Mouse (Mus musculus): Measurements from ENCODE around the gene Fam174b. TPM values are rescaled to one million over a fixed set of nuclear protein-coding genes. Genes with fewer than 3 reads are reported as not detected.

Fam174b gene
- polyA plus RNA-seq, 1 experiment: 3.5 TPM

GRCm38 (mm10) chr7:73811439-73811838 is 71.3 kb downstream of the Fam174b start:
- Histone ChIP-seq H3K27ac (ENCODE audit: insufficient read depth, low read length) (no peak overlapping the region), H3K4me3 (ENCODE audit: low read depth, low read length) (no peak overlapping the region), H3K36me3 (ENCODE audit: control insufficient read depth, insufficient read depth, low read length, poor library complexity, severe bottlenecking) (no peaks in the 10 kb centered on the region), H3K27me3 (ENCODE audit: control insufficient read depth, insufficient read depth, low read length, poor library complexity, severe bottlenecking) (no peaks in the 10 kb centered on the region), H3K9ac (ENCODE audit: low read depth, poor library complexity, severe bottlenecking) (no peak overlapping the region), H3K9me3 (replicated peaks; ENCODE audit: control insufficient read depth, insufficient read depth, low read length, poor library complexity, severe bottlenecking) (no peaks in the 10 kb centered on the region), H3K4me1 (ENCODE audit: control insufficient read depth, insufficient read depth, low read length) (peaks cover 2% of the 10 kb centered on the region)
- TF ChIP-seq EP300 (IDR thresholded peaks at IDR 0.05; ENCODE audit: insufficient read depth, low read depth, low read length): no peak
- no peak for TF ChIP-seq CTCF (IDR thresholded peaks at IDR 0.05; ENCODE audit: low read depth, low read length)
- TF ChIP-seq POLR2A (IDR thresholded peaks at IDR 0.05; ENCODE audit: insufficient read depth, low read length): no peak

- Histone ChIP-seq H3K4me1 (ENCODE audit: control insufficient read depth, insufficient read depth, low read length) (peaks cover 2% of the 10 kb centered on the region), H3K9ac (ENCODE audit: low read depth, poor library complexity, severe bottlenecking) (no peak overlapping the region), H3K36me3 (ENCODE audit: control insufficient read depth, insufficient read depth, low read length, poor library complexity, severe bottlenecking) (no peaks in the 10 kb centered on the region), H3K4me3 (ENCODE audit: low read depth, low read length) (no peak overlapping the region), H3K9me3 (replicated peaks; ENCODE audit: control insufficient read depth, insufficient read depth, low read length, poor library complexity, severe bottlenecking) (no peaks in the 10 kb centered on the region), H3K27ac (ENCODE audit: insufficient read depth, low read length) (no peak overlapping the region), H3K27me3 (ENCODE audit: control insufficient read depth, insufficient read depth, low read length, poor library complexity, severe bottlenecking) (no peaks in the 10 kb centered on the region)
- TF ChIP-seq EP300 (IDR thresholded peaks at IDR 0.05; ENCODE audit: insufficient read depth, low read depth, low read length) (0 out of 2 replicates have a peak, but pooled peaks have one; percentile 31), CTCF (IDR thresholded peaks at IDR 0.05; ENCODE audit: low read depth, low read length) (no peak), POLR2A (IDR thresholded peaks at IDR 0.05; ENCODE audit: insufficient read depth, low read length) (no peak)
Observed at GRCm38 (mm10) chr7:73812176-73812575, 72.1 kb downstream of the Fam174b start.

- no peak overlapping the region for H3K27ac ChIP-seq (ENCODE audit: insufficient read depth, low read length)
- H3K4me3 ChIP-seq (ENCODE audit: low read depth, low read length): no peak overlapping the region
- peaks cover 2% of the 10 kb centered on the region for H3K4me1 ChIP-seq (ENCODE audit: control insufficient read depth, insufficient read depth, low read length)
- no peak for TF ChIP-seq POLR2A (IDR thresholded peaks at IDR 0.05; ENCODE audit: insufficient read depth, low read length)
- H3K36me3 ChIP-seq (ENCODE audit: control insufficient read depth, insufficient read depth, low read length, poor library complexity, severe bottlenecking): no peaks in the 10 kb centered on the region
- H3K9me3 ChIP-seq (replicated peaks; ENCODE audit: control insufficient read depth, insufficient read depth, low read length, poor library complexity, severe bottlenecking): no peaks in the 10 kb centered on the region
- H3K27me3 ChIP-seq (ENCODE audit: control insufficient read depth, insufficient read depth, low read length, poor library complexity, severe bottlenecking): no peaks in the 10 kb centered on the region
- H3K9ac ChIP-seq (ENCODE audit: low read depth, poor library complexity, severe bottlenecking): no peak overlapping the region
Observed at GRCm38 (mm10) chr7:73813887-73814286, 73.8 kb downstream of the Fam174b start.

GRCm38 (mm10) chr7:73814454-73814853 is 74.4 kb downstream of the Fam174b start:
- H3K4me3 ChIP-seq (ENCODE audit: low read depth, low read length): no peak overlapping the region
- H3K36me3 ChIP-seq (ENCODE audit: control insufficient read depth, insufficient read depth, low read length, poor library complexity, severe bottlenecking): no peaks in the 10 kb centered on the region
- H3K27me3 ChIP-seq (ENCODE audit: control insufficient read depth, insufficient read depth, low read length, poor library complexity, severe bottlenecking): no peaks in the 10 kb centered on the region
- TF ChIP-seq EP300 (IDR thresholded peaks at IDR 0.05; ENCODE audit: insufficient read depth, low read depth, low read length) (no peak), POLR2A (IDR thresholded peaks at IDR 0.05; ENCODE audit: insufficient read depth, low read length) (no peak), CTCF (IDR thresholded peaks at IDR 0.05; ENCODE audit: low read depth, low read length) (no peak)
- H3K27ac ChIP-seq (ENCODE audit: insufficient read depth, low read length): no peak overlapping the region
- peaks cover 2% of the 10 kb centered on the region for H3K4me1 ChIP-seq (ENCODE audit: control insufficient read depth, insufficient read depth, low read length)
- H3K9me3 ChIP-seq (replicated peaks; ENCODE audit: control insufficient read depth, insufficient read depth, low read length, poor library complexity, severe bottlenecking): no peaks in the 10 kb centered on the region
- no peak overlapping the region for H3K9ac ChIP-seq (ENCODE audit: low read depth, poor library complexity, severe bottlenecking)

GRCm38 (mm10) chr7:73816255-73816996 is 76.3 kb downstream of the Fam174b start:
- Histone ChIP-seq H3K27me3 (ENCODE audit: control insufficient read depth, insufficient read depth, low read length, poor library complexity, severe bottlenecking) (no peaks in the 10 kb centered on the region), H3K36me3 (ENCODE audit: control insufficient read depth, insufficient read depth, low read length, poor library complexity, severe bottlenecking) (no peaks in the 10 kb centered on the region), H3K4me3 (ENCODE audit: low read depth, low read length) (no peak overlapping the region), H3K9ac (ENCODE audit: low read depth, poor library complexity, severe bottlenecking) (no peak overlapping the region), H3K27ac (ENCODE audit: insufficient read depth, low read length) (no peak overlapping the region), H3K9me3 (replicated peaks; ENCODE audit: control insufficient read depth, insufficient read depth, low read length, poor library complexity, severe bottlenecking) (no peaks in the 10 kb centered on the region), H3K4me1 (ENCODE audit: control insufficient read depth, insufficient read depth, low read length) (peaks cover 2% of the 10 kb centered on the region)
- no peak for TF ChIP-seq CTCF (IDR thresholded peaks at IDR 0.05; ENCODE audit: low read depth, low read length)
- no peak for TF ChIP-seq POLR2A (IDR thresholded peaks at IDR 0.05; ENCODE audit: insufficient read depth, low read length)
- no peak for TF ChIP-seq EP300 (IDR thresholded peaks at IDR 0.05; ENCODE audit: insufficient read depth, low read depth, low read length)

GRCm38 (mm10) chr7:73819366-73819765 is 79.3 kb downstream of the Fam174b start:
- no peaks in the 10 kb centered on the region for H3K36me3 ChIP-seq (ENCODE audit: control insufficient read depth, insufficient read depth, low read length, poor library complexity, severe bottlenecking)
- no peaks in the 10 kb centered on the region for H3K9me3 ChIP-seq (replicated peaks; ENCODE audit: control insufficient read depth, insufficient read depth, low read length, poor library complexity, severe bottlenecking)
- no peak overlapping the region for H3K27ac ChIP-seq (ENCODE audit: insufficient read depth, low read length)
- no peak for TF ChIP-seq EP300 (IDR thresholded peaks at IDR 0.05; ENCODE audit: insufficient read depth, low read depth, low read length)
- TF ChIP-seq POLR2A (IDR thresholded peaks at IDR 0.05; ENCODE audit: insufficient read depth, low read length): no peak
- no peak for TF ChIP-seq CTCF (IDR thresholded peaks at IDR 0.05; ENCODE audit: low read depth, low read length)
- H3K4me1 ChIP-seq (ENCODE audit: control insufficient read depth, insufficient read depth, low read length): peaks cover under 1% of the 10 kb centered on the region
- no peaks in the 10 kb centered on the region for H3K27me3 ChIP-seq (ENCODE audit: control insufficient read depth, insufficient read depth, low read length, poor library complexity, severe bottlenecking)
- no peak overlapping the region for H3K4me3 ChIP-seq (ENCODE audit: low read depth, low read length)
- no peak overlapping the region for H3K9ac ChIP-seq (ENCODE audit: low read depth, poor library complexity, severe bottlenecking)

Other genes with a start within 250 kb of the Fam174b start
- gene Chd2, start 198.5 kb upstream of the Fam174b start, polyA plus RNA-seq (2011; ENCODE audit: insufficient read depth, insufficient read length, low read depth, missing spikeins): 103 and 104 TPM in 2 replicates